Mouse (Mus musculus) neural tube, embryonic 15.5 days (tissue): ENCODE measurements around the gene Pam. TPM values are rescaled to one million over a fixed set of nuclear protein-coding genes. Genes with fewer than 3 reads are reported as not detected.
A peak's percentile ranks its signal among the peaks of the same experiment; 100 is the strongest.

Source experiments
- ATAC-seq: fragments of 200-750 bp; cut with Nextera tagmentation; 2 replicates; pipeline ENCODE4 v1.8.0; 2017; ENCODE audit warnings: mild to moderate bottlenecking, moderate TSS enrichment, moderate library complexity; ENCODE audit not compliant: low FRiP score
- H3K27ac ChIP-seq: fragments of 300-500 bp; sonication (generic); replicated peaks from 2 replicates; pipeline ENCODE4 v1.5.1; 2015; ENCODE audit warnings: mild to moderate bottlenecking, inconsistent platforms
- H3K27me3 ChIP-seq: fragments of 300-500 bp; sonication (generic); replicated peaks from 2 replicates; pipeline ENCODE4 v1.6.1; 2015; ENCODE audit warnings: inconsistent platforms
- H3K36me3 ChIP-seq: fragments of 300-500 bp; sonication (generic); 2 replicates; pipeline ENCODE4 v1.6.1; 2015; ENCODE audit warnings: inconsistent platforms
- H3K4me1 ChIP-seq: fragments of 300-500 bp; sonication (generic); 2 replicates; pipeline ENCODE4 v1.6.1; 2015; ENCODE audit warnings: inconsistent platforms
- H3K4me2 ChIP-seq: fragments of 300-500 bp; sonication (generic); 2 replicates; pipeline ENCODE4 v1.6.1; 2015; ENCODE audit warnings: inconsistent platforms, mild to moderate bottlenecking, moderate library complexity
- H3K4me3 ChIP-seq: fragments of 300-500 bp; sonication (generic); replicated peaks from 2 replicates; pipeline ENCODE4 v1.5.1; 2015; ENCODE audit warnings: mild to moderate bottlenecking, inconsistent platforms
- H3K9ac ChIP-seq: fragments of 300-500 bp; sonication (generic); replicated peaks from 2 replicates; pipeline ENCODE4 v1.6.1; 2015; ENCODE audit warnings: mild to moderate bottlenecking, inconsistent platforms
- H3K9me3 ChIP-seq: fragments of 300-500 bp; sonication (generic); replicated peaks from 2 replicates; pipeline ENCODE4 v1.6.1; 2016; ENCODE audit warnings: inconsistent platforms
- WGBS: fragments of 180-500 bp; shearing (Covaris S2); methylation state at CpG from one replicate; pipeline ENCODE4 v1.1.7; 2015; ENCODE audit warnings: mixed read lengths; 5-methylcytosine and 5-hydroxymethylcytosine counted together
- polyA plus RNA-seq: library from polyadenylated mRNA; unstranded; fragments of >200 nt; fragmentation: Nextera tagmentation; extraction: Ambion mirVana; gene quantifications from 2 replicates; pipeline ENCODE4 v1.2.1, GENCODE M21; 2015

Pam gene
- polyA plus RNA-seq, 1 experiment from 2014 or later: 31.8 TPM

- peaks cover 11% of the 10 kb centered on the region for H3K4me1 ChIP-seq
- H3K27me3 ChIP-seq: no peaks in the 10 kb centered on the region
- no peak overlapping the region for H3K27ac ChIP-seq
- no peak overlapping the region for H3K9ac ChIP-seq
- H3K4me2 ChIP-seq: no peak overlapping the region
- ATAC-seq: no peak
- WGBS: 74% methylated on average over 11 of the region's 11 CpGs
- no peak overlapping the region for H3K4me3 ChIP-seq
- H3K36me3 ChIP-seq: no peaks in the 10 kb centered on the region
- H3K9me3 ChIP-seq: no peaks in the 10 kb centered on the region
Measured at GRCm38 (mm10) chr1:98097957-98098729, 2.7 kb upstream of the Pam start.

GRCm38 (mm10) chr1:98096396-98096935 lies 1.0 kb upstream of the Pam start:
- H3K4me3 ChIP-seq: no peak overlapping the region
- no peak overlapping the region for H3K27ac ChIP-seq

GRCm38 (mm10) chr1:98095991-98096330 lies 515 bp upstream of the Pam start:
- 0 out of 2 replicates have a peak, but pooled peaks have one; percentile 7 for ATAC-seq
- H3K27ac ChIP-seq: peak overlapping the region; percentile 85
- H3K36me3 ChIP-seq: no peaks in the 10 kb centered on the region
- H3K27me3 ChIP-seq: no peaks in the 10 kb centered on the region
- 41% methylated on average over 9 of the region's 9 CpGs for WGBS
- peak overlapping the region; percentile 83 for H3K4me2 ChIP-seq
- H3K4me1 ChIP-seq: peaks cover 11% of the 10 kb centered on the region
- no peaks in the 10 kb centered on the region for H3K9me3 ChIP-seq
- H3K9ac ChIP-seq: peak overlapping the region; percentile 77
- peak overlapping the region; percentile 84 for H3K4me3 ChIP-seq

More at GRCm38 (mm10) chr1:98096396-98096935, 1.0 kb upstream of the Pam start:
- H3K9ac ChIP-seq: no peak overlapping the region
- peaks cover 11% of the 10 kb centered on the region for H3K4me1 ChIP-seq
- whole genome bisulfite sequencing: 68% methylated on average over 1 of the region's 1 CpGs
- H3K36me3 ChIP-seq: no peaks in the 10 kb centered on the region
- no peaks in the 10 kb centered on the region for H3K27me3 ChIP-seq
- no peak for ATAC-seq
- peak overlapping the region; percentile 83 for H3K4me2 ChIP-seq
- no peaks in the 10 kb centered on the region for H3K9me3 ChIP-seq

GRCm38 (mm10) chr1:98094811-98095245 lies 618 bp downstream of the Pam start:
- Histone ChIP-seq H3K27ac (peak overlapping the region; percentile 85), H3K4me2 (peak overlapping the region; percentile 83), H3K9me3 (no peaks in the 10 kb centered on the region), H3K9ac (peak overlapping the region; percentile 77), H3K27me3 (no peaks in the 10 kb centered on the region), H3K4me1 (peaks cover 11% of the 10 kb centered on the region), H3K36me3 (no peaks in the 10 kb centered on the region), H3K4me3 (peak overlapping the region; percentile 84)
- under 1% methylated on average over 20 of the region's 20 CpGs for WGBS
- peak; percentile 72 for ATAC-seq

GRCm38 (mm10) chr1:98089336-98089975 lies 6.0 kb downstream of the Pam start:
- no peaks in the 10 kb centered on the region for H3K27me3 ChIP-seq
- H3K9me3 ChIP-seq: no peaks in the 10 kb centered on the region
- H3K9ac ChIP-seq: no peak overlapping the region
- no peak overlapping the region for H3K27ac ChIP-seq
- no peak for ATAC-seq
- no peaks in the 10 kb centered on the region for H3K36me3 ChIP-seq
- peaks cover 19% of the 10 kb centered on the region for H3K4me1 ChIP-seq
- H3K4me2 ChIP-seq: no peak overlapping the region
- no peak overlapping the region for H3K4me3 ChIP-seq
- 90% methylated on average over 5 of the region's 5 CpGs for WGBS

- Histone ChIP-seq H3K27me3 (no peaks in the 10 kb centered on the region), H3K4me2 (no peak overlapping the region), H3K36me3 (no peaks in the 10 kb centered on the region), H3K27ac (no peak overlapping the region), H3K9ac (no peak overlapping the region), H3K9me3 (no peaks in the 10 kb centered on the region), H3K4me1 (peaks cover 13% of the 10 kb centered on the region), H3K4me3 (no peak overlapping the region)
- no peak for ATAC-seq
- 34% methylated on average over 3 of the region's 3 CpGs for WGBS
Measured at GRCm38 (mm10) chr1:98086456-98086855, 9.0 kb downstream of the Pam start.

GRCm38 (mm10) chr1:98084596-98085274 lies 10.7 kb downstream of the Pam start:
- Histone ChIP-seq H3K4me3 (no peak overlapping the region), H3K27me3 (no peaks in the 10 kb centered on the region), H3K9me3 (no peaks in the 10 kb centered on the region), H3K27ac (no peak overlapping the region), H3K36me3 (no peaks in the 10 kb centered on the region), H3K4me2 (no peak overlapping the region), H3K9ac (no peak overlapping the region), H3K4me1 (peaks cover 13% of the 10 kb centered on the region)
- no peak for ATAC-seq
- WGBS: 60% methylated on average over 13 of the region's 13 CpGs

GRCm38 (mm10) chr1:98083508-98083907 lies 11.9 kb downstream of the Pam start:
- Histone ChIP-seq H3K36me3 (no peaks in the 10 kb centered on the region), H3K4me3 (no peak overlapping the region), H3K4me2 (no peak overlapping the region), H3K9me3 (no peaks in the 10 kb centered on the region), H3K27ac (no peak overlapping the region), H3K9ac (no peak overlapping the region), H3K27me3 (no peaks in the 10 kb centered on the region), H3K4me1 (peaks cover 13% of the 10 kb centered on the region)
- no peak for ATAC-seq
- WGBS: 77% methylated on average over 3 of the region's 3 CpGs

GRCm38 (mm10) chr1:98082988-98083387 lies 12.5 kb downstream of the Pam start:
- Histone ChIP-seq H3K36me3 (no peaks in the 10 kb centered on the region), H3K9me3 (no peaks in the 10 kb centered on the region), H3K4me3 (no peak overlapping the region), H3K27me3 (no peaks in the 10 kb centered on the region), H3K27ac (no peak overlapping the region), H3K4me1 (peaks cover 15% of the 10 kb centered on the region), H3K4me2 (no peak overlapping the region), H3K9ac (no peak overlapping the region)
- 53% methylated on average over 6 of the region's 6 CpGs for WGBS
- ATAC-seq: no peak

- ATAC-seq: no peak
- H3K4me1 ChIP-seq: peaks cover 8% of the 10 kb centered on the region; the same call in 1 of the 2 replicates
- H3K9ac ChIP-seq: no peak overlapping the region
- no peak overlapping the region for H3K27ac ChIP-seq
- no peaks in the 10 kb centered on the region for H3K36me3 ChIP-seq
- no peaks in the 10 kb centered on the region for H3K27me3 ChIP-seq
- no peaks in the 10 kb centered on the region for H3K9me3 ChIP-seq
- WGBS: 72% methylated on average over 2 of the region's 2 CpGs
- H3K4me2 ChIP-seq: no peak overlapping the region
- H3K4me3 ChIP-seq: no peak overlapping the region
Measured at GRCm38 (mm10) chr1:98080431-98080830, 15.0 kb downstream of the Pam start.

- Histone ChIP-seq H3K9ac (no peak overlapping the region), H3K27me3 (no peaks in the 10 kb centered on the region), H3K4me1 (peaks cover 7% of the 10 kb centered on the region; the same call in 1 of the 2 replicates), H3K27ac (no peak overlapping the region), H3K4me2 (no peak overlapping the region), H3K4me3 (no peak overlapping the region), H3K36me3 (no peaks in the 10 kb centered on the region), H3K9me3 (no peaks in the 10 kb centered on the region)
- no peak for ATAC-seq
- WGBS: 80% methylated on average over 7 of the region's 7 CpGs
Measured at GRCm38 (mm10) chr1:98079640-98080039, 15.8 kb downstream of the Pam start.
